Mouse (Mus musculus): ENCODE measurements at regions not wholly inside any gene's neighbourhood (a gene's known extent, or its start where the extent isn't known, plus 50 kb on each side); places are given as distances from the start of the nearest gene placed in this dataset.

DNA sequence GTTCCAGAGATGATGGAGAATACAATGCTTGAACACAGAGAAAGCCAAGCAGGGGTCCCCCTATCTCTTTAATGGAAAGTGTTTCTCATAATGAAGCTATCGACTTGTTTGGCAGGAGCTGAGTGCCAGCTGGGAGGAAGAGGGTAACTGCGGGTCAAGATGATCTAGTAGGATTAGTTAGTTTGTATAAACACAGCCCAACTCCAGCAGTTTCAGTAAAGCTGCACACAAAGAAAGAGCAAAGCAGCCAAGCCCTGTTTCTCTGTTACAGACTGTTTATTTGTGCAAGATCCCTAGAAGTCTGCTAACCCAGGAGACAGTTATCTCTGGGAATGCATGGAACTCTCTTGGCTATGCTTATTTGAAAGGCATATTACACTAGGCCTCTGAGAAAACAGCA is 220.9 kb upstream of the Prep start:
- in situ Hi-C loops (cut with MboI; ENCODE audit: unreplicated experiment in 2 of 2) = loop anchor here in 1 of 2 experiments (10.0 kb wide), 1 partner anchor 391 kb away; no protein-coding TSS in a partner anchor

DNA sequence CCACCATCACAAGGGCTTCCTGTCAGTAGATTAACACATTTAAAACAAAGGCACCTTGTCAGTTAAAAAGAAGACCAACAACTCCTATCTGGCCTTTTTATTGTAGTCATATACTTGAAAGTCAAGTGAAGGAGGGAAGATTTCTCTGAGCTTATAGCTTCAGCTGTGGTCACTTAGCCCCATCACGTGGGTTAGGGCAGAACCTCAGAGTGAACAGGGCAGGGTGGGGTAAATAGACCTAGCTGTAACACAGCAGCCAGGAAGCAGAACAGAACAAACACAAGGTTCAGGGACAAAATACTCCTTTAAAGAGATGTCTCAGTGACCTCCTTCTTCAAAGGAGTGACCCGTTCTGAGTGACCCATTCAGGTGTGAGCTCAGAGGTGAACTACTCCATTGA is 226.6 kb upstream of the Prep start:
- in situ Hi-C loops (cut with MboI; ENCODE audit: unreplicated experiment in 2 of 2) = loop anchor here in 1 of 2 experiments (10.0 kb wide), 1 partner anchor 386 kb away; no protein-coding TSS in a partner anchor

DNA sequence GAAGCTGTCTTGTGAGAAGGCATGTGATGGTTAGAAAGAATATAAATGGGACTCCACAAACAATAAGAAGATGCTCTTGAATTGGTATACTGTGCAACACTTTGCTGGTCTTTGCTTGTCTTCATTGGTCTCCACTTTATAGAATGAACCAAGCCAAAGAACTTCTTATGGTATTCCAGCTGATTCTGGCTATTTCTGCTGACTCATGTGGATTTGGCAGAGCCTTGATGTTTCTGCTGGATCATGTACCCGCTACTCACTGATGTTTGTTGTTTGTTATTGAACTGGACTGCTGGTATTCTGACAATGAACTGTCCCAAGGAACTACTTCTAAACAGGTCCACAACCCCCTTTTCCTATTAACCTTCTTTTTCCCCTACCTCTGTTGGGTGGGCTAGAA is 234.5 kb upstream of the Prep start:
- in situ Hi-C loops (cut with MboI; ENCODE audit: unreplicated experiment in 2 of 2) = no loop called here

GRCm38 (mm10) chr10:44826271-44826670 is 240.7 kb upstream of the Prep start:
- in situ Hi-C loops (cut with MboI; ENCODE audit: unreplicated experiment in 2 of 2) = no loop called here

- in situ Hi-C loops (cut with MboI; ENCODE audit: unreplicated experiment in 2 of 2) = no loop called here
Observed at GRCm38 (mm10) chr10:44821666-44822065, 245.3 kb upstream of the Prep start.

DNA sequence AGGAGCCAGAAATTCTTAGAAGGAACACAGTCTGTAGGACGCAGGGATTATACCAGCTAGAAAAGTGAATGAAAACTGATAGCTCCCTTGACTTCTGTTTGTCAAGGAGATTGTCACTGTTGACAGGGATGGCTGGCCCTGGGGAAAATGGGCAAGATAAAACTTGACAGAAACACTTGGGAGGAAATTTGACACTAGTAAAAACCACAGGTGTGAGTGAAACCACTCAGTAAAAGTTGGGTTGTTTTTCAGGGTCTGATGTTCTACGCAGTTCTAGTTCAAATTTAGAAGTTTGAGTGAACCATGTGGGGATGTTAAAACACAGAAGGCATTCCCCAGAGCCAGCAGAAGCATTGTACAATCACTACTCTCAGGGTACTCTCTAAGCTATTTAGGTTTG is 246.6 kb upstream of the Prep start:
- in situ Hi-C loops (cut with MboI; ENCODE audit: unreplicated experiment in 2 of 2) = no loop called here

DNA sequence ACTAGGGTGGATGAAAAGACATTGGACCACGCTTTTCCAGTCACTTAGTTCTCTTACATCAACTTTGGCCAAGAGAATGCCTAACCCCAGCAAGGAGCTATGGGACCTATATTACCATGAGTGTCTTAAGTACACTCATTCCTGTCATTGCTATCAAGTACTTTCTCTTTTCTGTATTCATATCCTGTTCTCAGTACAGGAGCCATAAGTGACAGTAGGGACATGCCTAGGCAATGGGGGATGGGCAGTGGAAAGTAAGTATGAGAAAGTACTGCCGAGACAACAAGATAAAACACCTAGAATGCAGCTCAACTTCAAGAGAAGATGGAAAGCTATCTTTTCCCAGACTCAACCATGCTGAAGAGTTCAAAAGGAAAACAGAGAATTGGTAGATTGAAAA is 247.6 kb upstream of the Prep start:
- in situ Hi-C loops (cut with MboI; ENCODE audit: unreplicated experiment in 2 of 2) = no loop called here

DNA sequence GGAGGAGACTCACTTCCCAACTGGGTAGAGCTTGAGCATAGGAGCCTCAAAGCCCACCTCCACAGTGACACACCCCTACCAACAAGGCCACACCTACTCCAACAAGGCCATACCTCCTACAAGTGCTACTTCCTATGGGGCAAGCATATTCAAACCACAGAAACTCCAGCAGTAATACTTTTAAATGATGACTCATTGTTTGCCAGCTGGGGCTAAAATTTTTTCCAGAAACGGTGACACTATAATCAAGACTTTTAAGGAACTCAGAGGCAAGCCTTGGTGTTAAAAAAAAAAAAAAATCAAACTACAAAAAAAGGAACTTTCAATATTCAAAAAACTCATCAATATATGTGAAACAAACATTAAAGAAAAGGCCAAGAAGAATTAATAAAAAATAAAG is 248.4 kb upstream of the Prep start:
- in situ Hi-C loops (cut with MboI; ENCODE audit: unreplicated experiment in 2 of 2) = no loop called here

GRCm38 (mm10) chr10:44796205-44796604 is 267.9 kb upstream of the Prdm1 start:
- in situ Hi-C loops (cut with MboI; ENCODE audit: unreplicated experiment in 2 of 2) = loop anchor here in 1 of 2 experiments (25.0 kb wide), 1 partner anchor 566 kb away; no protein-coding TSS in a partner anchor

- in situ Hi-C loops (cut with MboI; ENCODE audit: unreplicated experiment in 2 of 2) = loop anchor here in 1 of 2 experiments (25.0 kb wide), 1 partner anchor 577 kb away; no protein-coding TSS in a partner anchor
Observed at GRCm38 (mm10) chr10:44785386-44785785, 257.1 kb upstream of the Prdm1 start.

DNA sequence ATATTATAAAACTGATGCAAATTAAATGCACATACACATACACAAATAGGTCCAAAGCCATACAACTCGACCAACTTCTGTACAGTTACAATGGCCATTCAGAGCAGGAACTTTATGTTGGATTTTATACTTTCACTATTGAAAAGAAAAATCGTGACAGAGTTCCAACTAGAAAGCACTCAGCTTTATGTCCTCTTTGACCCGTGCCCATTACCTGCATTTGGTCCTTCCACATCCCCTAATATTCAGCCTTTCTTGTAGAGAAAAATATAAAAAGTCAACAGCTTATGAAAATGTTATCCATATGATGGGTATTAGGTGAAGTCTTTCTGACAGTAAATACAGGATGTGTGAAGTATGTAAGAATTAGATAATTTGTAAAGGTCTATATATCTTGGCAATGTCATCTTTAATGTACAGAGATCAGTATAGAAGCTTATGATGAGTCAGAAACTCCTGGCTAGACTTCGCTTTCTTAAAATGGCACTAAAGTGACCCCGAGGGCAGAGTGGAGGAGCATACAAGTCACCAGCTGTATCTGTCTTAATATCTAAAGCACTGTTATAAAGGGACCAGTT is 252.2 kb upstream of the Prdm1 start:
- in situ Hi-C loops (cut with MboI; ENCODE audit: unreplicated experiment in 2 of 2) = loop anchor here in 1 of 2 experiments (25.0 kb wide), 1 partner anchor 582 kb away; no protein-coding TSS in a partner anchor

- in situ Hi-C loops (cut with MboI; ENCODE audit: unreplicated experiment in 2 of 2) = loop anchor here in 1 of 2 experiments (25.0 kb wide), 1 partner anchor 583 kb away; no protein-coding TSS in a partner anchor
Observed at GRCm38 (mm10) chr10:44779568-44780207, 251.4 kb upstream of the Prdm1 start.

DNA sequence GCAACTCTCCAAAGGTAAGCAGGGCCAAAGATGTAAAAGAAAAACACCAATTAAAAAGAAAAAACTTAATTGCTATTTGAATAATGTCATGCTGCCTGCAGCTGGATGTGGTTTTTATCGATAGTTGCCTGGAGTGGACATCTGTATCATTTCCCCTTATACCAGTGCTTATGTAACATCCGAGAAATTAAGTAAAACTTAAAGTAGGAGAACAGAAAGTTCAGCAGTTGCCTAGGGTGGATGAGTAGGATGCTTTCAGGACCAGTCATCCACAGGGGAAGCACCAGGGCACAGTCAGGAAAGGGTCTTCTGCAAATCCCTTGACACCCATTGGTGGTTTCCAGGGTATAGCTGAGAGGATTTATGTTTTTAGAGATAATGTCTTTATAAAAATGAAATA is 248.9 kb upstream of the Prdm1 start:
- in situ Hi-C loops (cut with MboI; ENCODE audit: unreplicated experiment in 2 of 2) = loop anchor here in 1 of 2 experiments (25.0 kb wide), 1 partner anchor 585 kb away; no protein-coding TSS in a partner anchor

- in situ Hi-C loops (cut with MboI; ENCODE audit: unreplicated experiment in 2 of 2) = loop anchor here in 1 of 2 experiments (25.0 kb wide), 1 partner anchor 586 kb away; no protein-coding TSS in a partner anchor
Observed at GRCm38 (mm10) chr10:44776175-44776574, 247.9 kb upstream of the Prdm1 start.

GRCm38 (mm10) chr10:44765527-44765926 is 237.2 kb upstream of the Prdm1 start:
- in situ Hi-C loops (cut with MboI; ENCODE audit: unreplicated experiment in 2 of 2) = loop anchor here in 1 of 2 experiments (5.0 to 25.0 kb wide), 3 partner anchors 219 to 428 kb away; no protein-coding TSS in a partner anchor

- in situ Hi-C loops (cut with MboI; ENCODE audit: unreplicated experiment in 2 of 2) = loop anchor here in 1 of 2 experiments (10.0 to 25.0 kb wide), 2 partner anchors 222 to 426 kb away; no protein-coding TSS in a partner anchor
Observed at GRCm38 (mm10) chr10:44763102-44763501, 234.8 kb upstream of the Prdm1 start.

- in situ Hi-C loops (cut with MboI; ENCODE audit: unreplicated experiment in 2 of 2) = loop anchor here in 1 of 2 experiments (10.0 to 25.0 kb wide), 2 partner anchors 223 to 425 kb away; no protein-coding TSS in a partner anchor
Observed at GRCm38 (mm10) chr10:44762068-44762467, 233.8 kb upstream of the Prdm1 start.

DNA sequence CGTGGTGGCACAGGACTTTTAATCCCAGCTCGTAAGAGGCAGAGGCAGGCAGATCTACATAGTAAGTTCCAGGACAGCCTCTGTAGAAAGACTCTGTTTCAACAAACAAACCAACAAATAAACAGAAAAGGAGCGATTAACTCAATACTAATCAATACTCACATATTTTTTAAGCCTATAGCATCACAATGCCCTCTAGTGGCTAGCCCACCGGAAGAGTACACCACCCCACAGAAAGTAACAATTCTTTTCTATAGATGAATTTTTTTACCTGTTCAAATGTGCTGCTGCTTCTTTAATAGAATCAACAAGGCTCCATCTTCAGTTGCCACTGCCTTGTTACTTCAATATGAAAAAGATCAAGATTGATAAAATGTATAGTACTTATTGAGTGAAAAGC is 233.0 kb upstream of the Prdm1 start:
- in situ Hi-C loops (cut with MboI; ENCODE audit: unreplicated experiment in 2 of 2) = loop anchor here in 1 of 2 experiments (10.0 to 25.0 kb wide), 2 partner anchors 223 to 424 kb away; no protein-coding TSS in a partner anchor

DNA sequence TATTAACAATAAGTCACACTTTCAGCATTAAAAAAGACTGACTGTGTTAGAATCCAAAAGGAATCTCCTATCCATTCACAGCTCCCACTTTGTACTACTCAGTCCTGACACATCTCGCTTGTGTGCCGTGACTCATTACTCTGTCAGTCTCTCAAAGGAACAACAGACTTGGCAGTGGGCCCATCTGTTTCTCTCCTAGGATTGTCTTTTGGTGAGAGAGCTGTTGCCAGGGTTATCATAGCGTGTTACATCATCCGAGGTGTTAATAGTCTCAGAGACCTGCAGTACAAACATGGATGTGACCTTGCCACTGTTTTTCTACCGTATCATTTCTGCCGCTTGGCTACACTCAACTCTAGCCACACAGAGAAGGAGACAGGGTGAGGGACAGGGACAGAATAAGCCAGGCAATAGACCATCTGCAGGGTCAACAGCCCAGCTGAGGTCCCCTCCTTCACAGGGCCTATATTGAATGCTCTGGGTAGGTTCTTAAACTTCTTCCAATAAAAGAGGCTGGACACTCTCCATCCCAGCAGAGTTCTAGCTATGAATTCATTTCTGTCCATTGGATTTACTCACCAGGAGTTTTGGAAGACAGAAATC is 227.2 kb upstream of the Prdm1 start:
- in situ Hi-C loops (cut with MboI; ENCODE audit: unreplicated experiment in 2 of 2) = loop anchor here (5.0 to 25.0 kb wide), 4 partner anchors 148 to 421 kb away; no protein-coding TSS in a partner anchor

GRCm38 (mm10) chr10:44754930-44755329 is 226.6 kb upstream of the Prdm1 start:
- in situ Hi-C loops (cut with MboI; ENCODE audit: unreplicated experiment in 2 of 2) = loop anchor here (5.0 to 25.0 kb wide), 5 partner anchors 118 to 420 kb away; no protein-coding TSS in a partner anchor
